Mouse (Mus musculus) hindbrain, embryonic 10.5 days (tissue): ENCODE measurements around the gene Stard3. TPM values are rescaled to one million over a fixed set of nuclear protein-coding genes. Genes with fewer than 3 reads are reported as not detected.
A peak's percentile ranks its signal among the peaks of the same experiment; 100 is the strongest.
"Not testable (repeated sequence)": the region's sequence is repeated elsewhere in the genome, so short reads cannot be mapped to it uniquely, and the experiment has no call there.

Source experiments
- DNase-seq: peaks from one replicate; pipeline ENCODE4 v3.0.0-alpha.2; 2017; ENCODE audit warnings: low spot score
- H3K27ac ChIP-seq: fragments of 300-500 bp; sonication (generic); 2 replicates; pipeline ENCODE4 v1.5.1; 2016; ENCODE audit warnings: mild to moderate bottlenecking, moderate library complexity
- H3K27me3 ChIP-seq: fragments of 300-500 bp; sonication (generic); 2 replicates; pipeline ENCODE4 v1.6.1; 2016; ENCODE audit warnings: mild to moderate bottlenecking; ENCODE audit not compliant: poor library complexity, insufficient read depth, severe bottlenecking
- H3K36me3 ChIP-seq: fragments of 300-500 bp; sonication (generic); 2 replicates; pipeline ENCODE4 v1.6.1; 2016; ENCODE audit warnings: mild to moderate bottlenecking, moderate library complexity
- H3K4me1 ChIP-seq: fragments of 300-500 bp; sonication (generic); replicated peaks from 2 replicates; pipeline ENCODE4 v1.6.1; 2016; ENCODE audit warnings: mild to moderate bottlenecking
- H3K4me3 ChIP-seq: fragments of 300-500 bp; sonication (generic); 2 replicates; pipeline ENCODE4 v1.5.1; 2016; ENCODE audit warnings: mild to moderate bottlenecking, moderate library complexity
- H3K9me3 ChIP-seq: fragments of 300-500 bp; sonication (generic); 2 replicates; pipeline ENCODE4 v1.6.1; 2016; ENCODE audit warnings: mild to moderate bottlenecking, moderate library complexity
- WGBS: fragments of 180-500 bp; shearing (Covaris S2); methylation state at CpG from one replicate; pipeline ENCODE4 v1.1.7; 2016; 5-methylcytosine and 5-hydroxymethylcytosine counted together
- polyA plus RNA-seq: library from polyadenylated mRNA; unstranded; fragments of >200 nt; fragmentation: Nextera tagmentation; extraction: Ambion mirVana; gene quantifications from 2 replicates; pipeline ENCODE4 v1.2.1, GENCODE M21; 2016

Stard3 gene
- polyA plus RNA-seq, 1 experiment from 2014 or later, result 57.8 TPM

DNA sequence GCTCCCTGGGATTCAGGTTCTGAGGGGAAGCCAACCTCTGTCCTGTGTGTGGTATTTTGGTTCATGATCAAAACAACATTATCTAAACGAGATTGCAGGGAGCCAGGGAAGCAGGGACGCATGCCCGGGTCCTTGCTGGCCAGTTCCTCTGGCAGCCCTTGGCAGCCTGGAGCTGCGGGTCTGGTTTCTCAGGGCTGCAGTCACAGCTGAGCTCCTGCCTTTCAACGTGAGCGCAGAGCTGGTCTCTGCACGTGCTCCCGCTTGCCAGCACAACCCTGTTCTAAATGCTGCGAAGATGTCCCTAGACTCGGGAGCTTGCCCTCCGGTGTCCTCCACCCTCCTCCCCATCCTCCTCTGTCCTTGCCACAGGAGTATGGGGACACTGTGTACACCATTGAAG is 19.6 kb downstream of the Stard3 start:
- Histone ChIP-seq H3K4me3 (no peak overlapping the region), H3K27me3 (no peaks in the 10 kb centered on the region), H3K36me3 (peaks cover 86% of the 10 kb centered on the region), H3K9me3 (no peaks in the 10 kb centered on the region), H3K27ac (no peak overlapping the region), H3K4me1 (peaks cover 12% of the 10 kb centered on the region)
- WGBS, result 88% methylated on average over 11 of the region's 11 CpGs
- no peak for DNase-seq

DNA sequence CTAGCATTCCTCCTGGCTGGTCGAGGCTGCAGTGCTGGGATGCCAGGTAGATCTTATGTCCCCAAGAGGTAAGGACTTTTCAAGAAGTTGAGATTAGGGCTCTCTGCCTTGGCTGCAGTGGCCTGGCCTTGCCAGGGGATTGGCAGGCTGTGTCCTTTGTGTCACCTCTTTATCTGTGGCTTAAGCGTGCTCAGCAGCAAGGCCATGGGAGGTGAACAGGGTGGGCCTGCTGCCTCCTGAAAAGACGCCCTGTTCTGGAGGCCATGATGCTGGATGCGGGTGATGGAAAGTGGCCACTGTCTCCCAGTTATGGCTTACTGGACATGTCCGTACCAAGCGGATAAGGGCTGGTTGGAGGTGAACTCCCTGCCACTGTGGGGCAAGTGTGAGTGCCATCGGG is 21.2 kb downstream of the Stard3 start:
- peaks cover 76% of the 10 kb centered on the region for H3K36me3 ChIP-seq
- no peak overlapping the region for H3K27ac ChIP-seq
- no peaks in the 10 kb centered on the region for H3K9me3 ChIP-seq
- no peak overlapping the region for H3K4me3 ChIP-seq
- no peak for DNase-seq
- WGBS, result 95% methylated on average over 7 of the region's 7 CpGs
- peaks cover 21% of the 10 kb centered on the region for H3K4me1 ChIP-seq
- H3K27me3 ChIP-seq, result peaks cover 11% of the 10 kb centered on the region

DNA sequence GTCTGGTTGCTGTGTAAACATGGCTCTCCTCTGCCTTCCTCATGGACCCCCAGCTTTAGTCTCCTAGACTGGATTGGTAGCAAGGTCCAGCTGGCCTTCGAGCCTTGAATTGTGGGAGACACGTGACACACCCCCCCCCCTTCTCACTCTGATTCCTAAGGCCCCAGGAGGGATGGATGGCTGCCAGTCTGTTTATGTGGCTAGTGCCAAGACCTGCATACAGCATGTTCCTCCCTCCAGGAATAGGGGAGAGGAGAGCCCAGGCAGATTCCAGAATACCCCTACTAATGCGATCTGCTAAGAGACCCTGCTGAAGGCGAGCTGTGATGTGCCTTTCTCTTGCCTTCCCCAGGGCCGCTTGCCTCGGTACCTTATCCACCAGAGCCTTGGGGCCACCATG is 21.9 kb downstream of the Stard3 start:
- WGBS, result 83% methylated on average over 6 of the region's 6 CpGs
- Histone ChIP-seq H3K4me3 (no peak overlapping the region), H3K27ac (no peak overlapping the region), H3K27me3 (peaks cover 18% of the 10 kb centered on the region), H3K9me3 (no peaks in the 10 kb centered on the region), H3K36me3 (peaks cover 69% of the 10 kb centered on the region), H3K4me1 (peaks cover 20% of the 10 kb centered on the region)
- no peak for DNase-seq

DNA sequence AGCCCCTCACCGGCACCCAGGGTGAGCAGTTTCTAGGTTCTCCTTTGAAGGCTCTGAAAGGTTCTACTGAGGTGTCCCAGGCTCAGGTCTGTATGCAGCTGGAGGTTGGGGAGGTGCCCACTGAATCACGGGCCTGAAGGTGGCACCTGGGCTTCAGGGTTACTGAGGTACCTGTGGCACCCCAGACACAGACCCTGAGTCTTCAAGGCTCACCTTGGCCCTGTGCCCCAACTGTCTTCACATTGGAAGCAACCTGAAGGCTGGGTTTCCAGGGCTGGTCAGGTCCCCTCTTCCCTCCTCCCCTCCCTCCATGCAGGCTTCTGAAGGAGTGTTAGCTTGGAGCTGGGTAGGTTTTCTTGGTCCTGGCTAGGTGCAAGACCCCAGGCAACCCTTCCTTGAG is 23.5 kb downstream of the Stard3 start:
- Histone ChIP-seq H3K4me3 (no peak overlapping the region), H3K27me3 (peaks cover 33% of the 10 kb centered on the region), H3K9me3 (no peaks in the 10 kb centered on the region), H3K27ac (no peak overlapping the region), H3K4me1 (peaks cover 24% of the 10 kb centered on the region), H3K36me3 (peaks cover 54% of the 10 kb centered on the region)
- no peak for DNase-seq
- WGBS, result 93% methylated on average over 2 of the region's 2 CpGs

DNA sequence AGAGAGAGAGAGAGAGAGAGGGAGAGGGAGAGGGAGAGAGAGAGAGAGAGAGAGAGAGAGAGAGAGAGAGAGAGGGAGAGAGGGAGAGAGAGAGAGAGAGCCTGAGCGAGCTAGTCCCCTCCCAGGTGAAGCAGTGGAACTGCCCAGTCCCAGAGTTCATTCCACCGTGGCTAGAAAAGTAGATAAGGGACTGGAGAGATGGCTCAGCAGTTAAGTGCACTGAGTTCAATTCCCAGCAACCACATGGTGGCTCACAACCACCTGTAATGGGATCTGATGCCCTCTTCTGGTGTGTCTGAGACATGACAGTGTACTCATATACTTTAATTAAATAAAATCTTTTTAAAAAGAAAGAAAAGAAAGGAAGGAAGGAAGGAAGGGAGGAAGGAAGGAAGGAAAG is 24.2 kb downstream of the Stard3 start:
- not testable (repeated sequence) for H3K9me3 ChIP-seq, H3K4me3 ChIP-seq, DNase-seq, H3K27ac ChIP-seq
- H3K36me3 ChIP-seq, result peaks cover 46% of the 10 kb centered on the region
- H3K4me1 ChIP-seq, result peaks cover 28% of the 10 kb centered on the region
- WGBS, result 55% methylated on average over 2 of the region's 2 CpGs
- H3K27me3 ChIP-seq, result peaks cover 41% of the 10 kb centered on the region

DNA sequence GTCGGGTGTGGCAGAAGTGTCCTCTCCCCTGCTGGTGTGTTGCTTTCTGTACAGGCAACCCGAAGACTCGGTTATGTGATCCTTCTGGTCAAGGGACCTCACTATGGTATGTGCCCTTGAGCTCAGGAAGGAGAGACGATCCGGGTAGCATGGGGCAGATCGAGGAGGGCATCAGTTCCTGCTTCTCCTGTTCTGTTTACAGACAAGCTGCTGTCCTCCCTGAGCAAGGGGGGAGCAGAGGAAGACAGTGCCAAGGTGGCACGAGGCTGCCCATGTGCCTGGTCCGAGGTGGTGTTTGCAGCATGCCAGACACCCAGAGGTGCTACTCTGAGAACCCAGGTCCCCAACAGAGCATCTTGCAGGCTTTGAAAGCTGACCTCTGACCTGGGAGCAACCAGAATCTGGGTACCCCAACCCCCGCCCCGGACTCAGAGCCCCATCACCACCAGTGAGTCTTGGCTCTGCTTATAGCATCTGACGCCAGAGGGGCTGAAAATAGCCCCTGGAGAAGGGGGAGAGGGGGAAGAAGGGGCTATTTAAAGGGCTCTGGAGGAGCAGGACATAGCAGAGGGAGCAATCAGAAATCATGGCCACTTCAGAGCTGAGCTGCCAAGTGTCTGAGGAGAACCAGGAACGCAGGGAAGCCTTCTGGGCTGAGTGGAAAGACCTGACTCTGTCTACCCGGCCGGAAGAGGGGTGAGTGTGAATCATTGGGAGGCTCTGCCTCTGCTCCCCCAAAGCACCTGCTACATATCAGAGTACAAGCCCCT is 25.3 kb downstream of the Stard3 start, which contains the start of gene Tcap:
Gene Tcap, plus strand, starts transcription at position 551 of the 770 bp plus-strand sequence.
- Histone ChIP-seq H3K36me3 (peaks cover 36% of the 10 kb centered on the region), H3K9me3 (no peaks in the 10 kb centered on the region), H3K27ac (peak within 1 kb of the TSS; percentile 16; the same call in 1 of the 2 replicates), H3K4me1 (peaks cover 38% of the 10 kb centered on the region), H3K4me3 (no peak within 1 kb of the TSS), H3K27me3 (peaks cover 51% of the 10 kb centered on the region)
- 64% methylated on average over 14 of the region's 14 CpGs for WGBS
- no peak for DNase-seq

DNA sequence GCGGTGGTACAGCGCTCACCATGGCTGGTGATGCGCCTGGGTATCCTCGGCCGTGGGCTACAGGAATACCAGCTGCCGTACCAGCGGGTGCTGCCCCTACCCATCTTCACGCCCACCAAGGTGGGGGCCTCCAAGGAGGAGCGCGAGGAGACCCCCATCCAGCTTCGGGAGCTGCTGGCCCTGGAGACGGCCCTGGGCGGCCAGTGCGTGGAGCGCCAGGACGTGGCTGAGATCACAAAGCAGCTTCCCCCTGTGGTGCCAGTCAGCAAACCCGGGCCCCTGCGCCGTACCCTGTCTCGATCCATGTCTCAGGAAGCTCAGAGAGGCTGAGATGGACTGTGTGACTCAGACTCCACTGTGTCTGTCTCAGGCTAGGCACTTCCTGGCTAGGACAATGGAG is 26.0 kb downstream of the Stard3 start:
- H3K27me3 ChIP-seq, result peaks cover 59% of the 10 kb centered on the region
- H3K9me3 ChIP-seq, result no peaks in the 10 kb centered on the region
- 0 out of 2 replicates have a peak overlapping the region, but pooled peaks have one; percentile 16 for H3K27ac ChIP-seq
- no peak for DNase-seq
- no peak overlapping the region for H3K4me3 ChIP-seq
- H3K4me1 ChIP-seq, result peaks cover 46% of the 10 kb centered on the region
- WGBS, result 68% methylated on average over 20 of the region's 20 CpGs
- peaks cover 28% of the 10 kb centered on the region for H3K36me3 ChIP-seq

DNA sequence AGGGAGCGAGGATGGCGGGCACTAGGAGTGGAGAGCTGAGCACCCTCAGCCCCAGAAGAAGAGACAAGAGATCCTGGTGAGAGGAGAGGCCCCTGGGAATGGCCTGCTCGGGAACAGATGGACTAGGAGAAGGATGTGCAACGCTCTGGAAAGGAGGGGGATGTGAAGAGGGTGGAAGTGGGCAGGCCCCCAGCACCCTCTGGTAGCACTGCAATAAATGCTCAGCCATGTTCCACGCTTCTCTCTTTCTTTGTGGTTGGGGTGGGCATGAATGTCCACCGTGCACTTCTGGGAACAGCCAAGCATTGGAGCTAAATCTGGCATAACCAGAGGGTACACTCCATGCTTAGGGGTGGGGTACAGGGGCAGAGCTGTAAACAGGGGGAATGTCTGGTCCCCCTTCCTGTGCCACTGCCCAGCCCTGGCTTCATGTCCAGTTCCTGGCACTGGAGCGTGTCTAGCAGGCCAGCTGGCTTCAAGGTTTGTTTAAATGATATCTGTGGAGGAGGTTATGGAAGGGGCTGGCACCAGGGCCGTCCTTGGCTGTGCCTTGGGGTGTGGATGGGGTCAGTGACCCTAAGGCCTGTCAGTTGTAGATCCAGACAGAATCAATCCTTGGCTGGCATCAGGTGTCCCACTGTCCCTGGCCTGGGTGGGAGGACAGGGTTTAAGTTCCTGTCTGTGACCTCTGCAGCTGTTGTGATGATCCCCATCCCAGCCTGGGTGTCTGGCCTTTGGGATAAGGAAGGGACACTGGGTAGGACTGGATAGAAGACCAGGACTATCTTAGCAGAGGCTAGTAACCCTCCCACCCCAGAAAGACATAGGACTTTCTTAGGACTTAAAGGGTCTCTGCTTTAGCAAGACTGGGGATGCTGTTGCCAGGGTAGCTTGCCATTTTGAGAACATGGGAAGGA is 26.8 kb downstream of the Stard3 start:
- Histone ChIP-seq H3K27me3 (peaks cover 65% of the 10 kb centered on the region), H3K4me3 (no peak overlapping the region), H3K27ac (0 out of 2 replicates have a peak overlapping the region, but pooled peaks have one; percentile 16), H3K36me3 (peaks cover 20% of the 10 kb centered on the region), H3K9me3 (no peaks in the 10 kb centered on the region), H3K4me1 (peaks cover 49% of the 10 kb centered on the region)
- 65% methylated on average over 8 of the region's 8 CpGs for WGBS
- DNase-seq, result no peak

DNA sequence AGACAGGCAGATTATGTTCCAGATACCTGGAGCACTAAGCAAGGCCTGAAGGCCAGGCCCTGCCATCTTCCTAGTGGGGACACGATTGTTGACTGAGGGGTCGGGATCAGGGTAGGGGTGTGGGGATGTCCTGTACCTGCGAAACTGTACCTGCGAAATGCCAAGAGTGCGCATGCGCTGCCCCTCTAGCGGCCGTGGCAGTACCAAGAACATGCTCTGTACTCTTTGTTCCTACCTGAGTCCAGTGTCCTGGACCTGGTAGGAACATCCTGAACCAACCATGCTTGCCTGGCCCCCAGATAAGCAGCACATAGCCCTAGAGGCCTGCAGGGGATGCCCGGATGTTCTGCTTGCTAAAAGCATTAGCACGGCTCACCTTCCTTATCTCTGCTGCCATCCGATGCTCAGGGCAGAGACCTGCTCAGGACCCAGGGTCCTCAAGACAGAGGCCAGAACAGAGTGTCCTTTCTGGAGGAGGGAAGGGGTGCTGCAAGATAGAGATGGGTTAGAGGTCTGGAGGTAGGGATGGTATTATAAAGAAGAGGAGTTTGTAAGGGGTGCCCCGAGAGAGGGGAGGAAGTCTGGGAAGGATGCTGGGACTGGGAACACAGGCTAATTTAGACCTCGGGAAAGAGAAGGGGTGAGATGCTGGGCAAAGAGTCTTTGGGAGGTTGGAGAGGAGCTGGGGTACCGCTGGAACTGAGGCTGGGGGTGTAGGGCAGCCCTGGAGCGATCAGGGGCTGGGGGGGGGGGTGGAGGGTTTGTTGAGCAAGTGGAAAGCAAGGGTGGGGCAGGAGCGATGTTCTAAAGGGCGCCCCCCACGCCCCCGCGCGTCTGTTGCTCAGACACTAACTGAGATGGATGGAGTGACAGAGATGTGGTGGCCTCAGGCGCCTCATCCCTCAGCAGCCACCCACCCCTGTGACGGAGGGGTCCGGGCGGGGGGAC is 27.7 kb downstream of the Stard3 start, which contains the start of gene Pnmt:
Gene Pnmt, plus strand, starts transcription at position 813 of the 948 bp plus-strand sequence.
- no peak for DNase-seq
- no peak within 1 kb of the TSS; the same call in 1 of the 2 replicates for H3K27ac ChIP-seq
- peak within 1 kb of the TSS; percentile 21; the same call in 1 of the 2 replicates for H3K4me3 ChIP-seq
- H3K4me1 ChIP-seq, result peaks cover 49% of the 10 kb centered on the region
- H3K36me3 ChIP-seq, result peaks cover 11% of the 10 kb centered on the region
- peaks cover 74% of the 10 kb centered on the region for H3K27me3 ChIP-seq
- WGBS, result 52% methylated on average over 25 of the region's 25 CpGs
- no peaks in the 10 kb centered on the region for H3K9me3 ChIP-seq

DNA sequence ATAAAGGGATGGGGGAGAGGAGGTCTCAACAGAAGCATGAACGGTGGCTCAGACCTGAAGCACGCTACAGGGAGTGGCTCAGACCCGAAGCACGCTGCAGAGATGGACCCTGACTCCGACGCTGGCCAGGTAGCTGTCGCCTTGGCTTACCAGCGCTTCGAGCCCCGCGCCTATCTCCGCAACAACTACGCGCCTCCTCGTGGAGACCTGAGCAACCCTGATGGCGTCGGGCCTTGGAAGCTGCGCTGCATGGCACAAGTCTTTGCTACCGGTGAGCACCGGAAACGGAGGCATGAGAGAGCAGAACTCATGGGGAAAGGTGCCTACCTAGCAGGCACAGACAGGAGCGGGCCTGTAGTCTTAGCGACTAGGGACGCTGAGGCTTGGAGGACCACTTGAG is 28.4 kb downstream of the Stard3 start:
- peaks cover 81% of the 10 kb centered on the region for H3K27me3 ChIP-seq
- no peak overlapping the region for H3K27ac ChIP-seq
- H3K4me3 ChIP-seq, result peak overlapping the region; percentile 21; the same call in 1 of the 2 replicates
- peaks cover 4% of the 10 kb centered on the region for H3K36me3 ChIP-seq
- H3K9me3 ChIP-seq, result no peaks in the 10 kb centered on the region
- DNase-seq, result no peak
- 20% methylated on average over 24 of the region's 24 CpGs for WGBS
- H3K4me1 ChIP-seq, result peaks cover 51% of the 10 kb centered on the region

DNA sequence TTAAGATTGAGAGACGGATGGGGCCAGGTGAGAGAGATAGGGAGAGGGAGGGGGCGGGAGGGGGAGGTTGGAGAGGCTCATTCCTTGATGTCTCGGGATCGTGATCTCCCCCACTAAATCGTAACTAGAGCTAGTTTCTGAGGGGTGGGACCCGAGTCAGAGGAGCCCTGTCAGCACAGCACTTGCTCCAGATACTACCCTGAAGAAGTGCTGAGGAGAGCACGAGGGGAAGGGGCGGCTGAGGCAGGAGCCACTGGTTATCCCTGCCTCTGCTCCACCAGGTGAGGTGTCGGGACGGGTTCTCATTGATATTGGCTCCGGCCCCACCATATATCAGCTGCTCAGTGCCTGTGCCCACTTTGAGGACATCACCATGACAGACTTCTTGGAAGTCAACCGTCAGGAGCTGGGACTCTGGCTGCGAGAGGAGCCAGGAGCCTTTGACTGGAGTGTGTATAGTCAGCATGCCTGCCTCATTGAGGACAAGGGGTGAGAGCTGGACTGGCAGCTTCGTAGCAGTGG is 28.9 kb downstream of the Stard3 start:
- 54% methylated on average over 14 of the region's 14 CpGs for WGBS
- peaks cover 87% of the 10 kb centered on the region for H3K27me3 ChIP-seq

DNA sequence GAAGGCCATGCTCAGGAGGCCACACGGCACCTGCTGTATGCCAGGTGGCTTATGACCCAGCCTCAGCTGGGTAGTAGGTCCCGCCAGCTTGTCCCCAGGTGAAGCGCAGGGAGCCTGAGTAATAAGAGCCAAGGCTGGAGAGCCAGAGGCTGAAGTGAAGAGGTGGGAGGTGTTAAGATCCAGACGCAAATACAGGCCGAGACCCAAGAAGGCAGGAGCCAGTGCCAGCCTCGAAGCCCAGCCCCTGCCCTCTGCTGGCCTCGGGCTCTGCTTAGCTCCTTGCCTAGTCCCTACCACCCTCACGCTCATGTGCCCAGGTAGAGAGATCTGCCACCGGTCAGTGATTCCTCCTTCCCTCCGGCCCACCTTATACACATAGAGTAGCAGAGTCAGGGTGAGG is 30.1 kb downstream of the Stard3 start:
- Histone ChIP-seq H3K9me3 (no peaks in the 10 kb centered on the region), H3K27me3 (peaks cover 98% of the 10 kb centered on the region), H3K27ac (no peak overlapping the region), H3K36me3 (no peaks in the 10 kb centered on the region), H3K4me1 (peaks cover 61% of the 10 kb centered on the region), H3K4me3 (no peak overlapping the region)
- 78% methylated on average over 10 of the region's 10 CpGs for WGBS
- DNase-seq, result no peak

More for the DNA sequence above, 28.9 kb downstream of the Stard3 start:
- no peaks in the 10 kb centered on the region for H3K9me3 ChIP-seq
- H3K27ac ChIP-seq, result no peak overlapping the region
- DNase-seq, result no peak
- H3K4me1 ChIP-seq, result peaks cover 56% of the 10 kb centered on the region
- no peak overlapping the region for H3K4me3 ChIP-seq
- no peaks in the 10 kb centered on the region for H3K36me3 ChIP-seq
